Mouse (Mus musculus) brain, adult 2 months (tissue): Measurements from ENCODE around the gene Cpeb3.

ENCODE experiments used
- DNase-seq: peaks from one replicate; pipeline ENCODE4 v3.0.0; 2011; ENCODE audit warnings: low read depth, low spot score

The Cpeb3 gene

GRCm38 (mm10) chr19:37088043-37088748 is 120.2 kb downstream of the Cpeb3 start:
- DNase-seq = no peak

- peak; percentile 62 for DNase-seq
These were observed 123.9 kb downstream of the Cpeb3 start for GRCm38 (mm10) chr19:37084546-37084945.

GRCm38 (mm10) chr19:37081467-37081866 is 126.9 kb downstream of the Cpeb3 start:
- DNase-seq = peak; percentile 64

DNA sequence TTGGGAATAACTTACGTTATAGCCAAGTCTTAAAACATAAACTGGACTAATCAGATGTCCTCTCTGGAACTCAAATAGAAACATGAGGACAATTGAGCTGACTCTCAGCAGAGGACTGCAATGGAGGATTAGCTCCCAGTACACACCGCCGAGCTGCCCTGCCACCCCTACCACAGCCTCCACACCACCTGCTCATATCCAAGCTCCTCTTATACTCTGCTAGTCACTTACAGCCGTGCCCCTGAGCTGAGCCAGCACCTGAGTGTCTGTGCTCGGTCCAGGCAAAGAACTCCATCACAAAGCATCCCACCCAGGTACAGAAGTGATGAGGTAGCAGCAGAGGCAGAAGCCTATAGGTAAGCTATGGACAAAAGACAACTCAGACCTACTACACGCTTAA is 129.2 kb downstream of the Cpeb3 start:
- DNase-seq = peak; percentile 66

DNA sequence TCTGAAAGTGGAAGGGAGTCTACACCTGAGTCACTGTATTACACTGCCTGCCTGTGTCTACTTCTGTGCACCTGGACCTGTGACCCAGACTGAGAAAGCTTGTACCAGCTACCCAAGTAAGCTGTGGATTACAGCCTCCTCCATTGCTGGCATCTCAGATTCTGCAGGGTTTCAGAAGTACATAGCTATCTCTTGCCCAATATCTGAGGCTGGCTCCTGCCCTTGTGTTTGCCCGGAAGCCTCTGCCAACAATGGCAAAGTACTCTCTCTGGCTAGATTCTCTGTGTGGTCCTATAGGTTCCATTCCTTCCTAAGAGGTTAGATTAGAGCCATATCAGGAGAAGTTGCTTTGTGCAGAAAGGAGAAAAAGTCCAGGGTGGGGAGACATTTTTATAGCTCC is 129.8 kb downstream of the Cpeb3 start:
- DNase-seq = no peak

GRCm38 (mm10) chr19:37078064-37078463 is 130.3 kb downstream of the Cpeb3 start:
- peak; percentile 96 for DNase-seq

- DNase-seq = peak; percentile 94
These were observed 131.1 kb downstream of the Cpeb3 start for GRCm38 (mm10) chr19:37077258-37077657.

- no peak for DNase-seq
These were observed 131.8 kb downstream of the Cpeb3 start for GRCm38 (mm10) chr19:37076646-37077045.

GRCm38 (mm10) chr19:37076116-37076515 is 132.3 kb downstream of the Cpeb3 start:
- DNase-seq = no peak

GRCm38 (mm10) chr19:37075690-37076089 is 132.7 kb downstream of the Cpeb3 start:
- peak; percentile 79 for DNase-seq

- peak; percentile 74 for DNase-seq
These were observed 133.7 kb downstream of the Cpeb3 start for GRCm38 (mm10) chr19:37074726-37075125.

DNA sequence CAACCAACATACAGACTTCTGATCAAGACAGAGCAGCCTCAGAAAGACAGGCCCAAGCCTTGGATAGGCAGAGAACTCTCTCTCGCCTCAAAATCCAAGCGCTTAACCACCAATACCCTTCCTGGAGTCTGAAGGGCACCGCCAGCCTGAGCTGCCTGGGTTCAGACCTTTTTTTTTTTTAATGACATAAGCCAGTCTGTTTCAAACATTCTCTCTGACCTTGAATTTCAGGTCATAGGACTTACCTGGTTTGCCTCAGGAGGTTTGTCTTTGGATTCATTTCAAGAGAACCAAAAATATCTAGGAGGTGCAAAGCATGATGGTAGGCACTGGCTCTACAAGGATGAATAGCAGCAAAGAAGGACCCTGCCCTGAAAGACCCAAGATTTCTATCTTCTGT is 134.1 kb downstream of the Cpeb3 start:
- no peak for DNase-seq

DNA sequence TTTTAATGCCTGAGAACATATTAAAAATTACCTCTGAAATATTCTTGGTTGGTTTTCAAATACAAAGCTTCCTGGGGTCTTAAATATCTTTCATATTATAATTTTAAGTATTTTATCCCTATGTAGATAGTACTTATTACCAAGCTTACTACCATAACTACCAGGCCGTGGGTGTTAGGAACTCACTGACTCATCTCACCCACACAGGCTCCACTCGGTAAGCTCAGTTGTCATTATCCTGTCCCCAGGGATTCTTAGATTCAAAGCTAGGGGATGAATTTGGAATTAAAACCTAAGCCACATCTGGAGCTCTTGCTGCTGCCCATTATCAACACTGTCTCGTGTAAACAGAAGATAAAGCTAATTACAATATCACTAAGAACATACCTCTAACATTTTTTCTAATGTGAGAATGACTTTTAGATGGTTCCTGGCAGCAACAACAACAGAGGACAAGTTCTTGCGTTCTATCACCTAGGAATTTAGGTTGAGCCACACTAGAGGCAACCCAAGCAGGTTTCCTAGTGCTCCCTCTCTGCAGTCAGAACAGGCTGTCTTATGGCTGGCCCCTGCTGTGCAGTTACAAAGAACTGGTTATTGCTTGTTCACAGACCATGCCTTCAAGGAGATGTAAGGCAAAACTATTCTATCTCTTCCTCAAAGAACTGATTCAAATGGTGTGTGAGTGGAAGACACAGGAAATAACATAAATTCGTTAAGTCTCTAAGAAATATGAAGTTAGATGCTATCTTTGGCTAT is 135.4 kb downstream of the Cpeb3 start:
- DNase-seq = peak; percentile 86

DNA sequence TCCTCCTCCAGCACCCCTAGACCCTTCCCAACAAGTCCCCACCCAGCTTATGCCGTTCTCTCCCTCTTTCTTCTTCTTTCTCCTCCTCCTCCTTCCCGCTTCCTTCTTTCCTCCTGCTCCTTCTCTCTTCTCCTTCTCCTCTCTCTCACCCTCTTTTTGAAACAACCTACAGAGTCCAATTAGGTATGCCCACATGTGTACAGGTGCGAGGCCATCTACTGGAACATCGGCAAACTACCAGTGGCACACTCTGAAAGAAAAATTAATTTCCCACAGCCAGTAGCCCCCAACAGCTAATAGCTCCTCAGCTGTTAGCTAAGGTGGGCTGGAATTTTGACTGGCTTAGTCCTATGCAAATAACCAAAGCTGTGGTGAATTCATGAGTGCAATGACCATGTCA is 139.2 kb downstream of the Cpeb3 start:
- DNase-seq = no peak

- no peak for DNase-seq
These were observed 148.3 kb downstream of the Cpeb3 start for GRCm38 (mm10) chr19:37060078-37060477.

GRCm38 (mm10) chr19:37059623-37060022 is 148.8 kb downstream of the Cpeb3 start:
- peak; percentile 89 for DNase-seq

DNA sequence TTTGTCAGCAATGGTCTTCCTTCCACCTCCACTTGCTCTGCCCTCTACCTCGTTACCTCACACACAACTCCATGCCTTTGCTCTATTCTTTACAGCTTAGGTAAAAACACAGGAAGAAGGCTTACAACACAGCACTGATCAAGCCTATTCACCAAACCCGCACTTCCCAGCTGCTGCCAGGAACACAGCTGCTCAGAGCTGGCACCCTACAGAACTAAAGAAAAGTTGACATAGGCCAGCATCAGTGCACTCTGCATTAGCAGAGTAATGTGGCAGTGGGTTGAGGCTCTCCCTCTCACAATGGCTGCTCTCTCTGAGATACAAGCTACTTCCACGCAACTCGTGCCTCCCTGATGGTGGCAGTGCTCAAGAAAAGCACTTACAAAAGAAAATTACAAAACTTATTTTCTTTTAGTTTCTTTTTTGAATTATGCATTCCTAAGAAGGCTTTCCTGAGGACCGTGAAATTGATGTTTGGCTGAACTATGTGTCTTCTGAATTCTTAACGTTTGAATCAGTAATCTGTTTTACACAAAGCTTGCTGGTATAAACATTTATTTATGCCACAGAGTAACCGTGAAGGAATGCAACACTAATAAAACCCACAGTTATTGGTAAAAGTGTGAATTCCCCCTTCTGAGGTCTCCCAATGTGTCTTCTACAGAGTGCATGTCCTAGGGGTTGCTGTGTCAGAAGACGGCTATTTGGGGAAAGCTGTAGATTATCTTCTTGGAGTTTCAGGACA is 151.1 kb downstream of the Cpeb3 start:
- DNase-seq = no peak

- DNase-seq = peak; percentile 68
These were observed 152.3 kb downstream of the Cpeb3 start for GRCm38 (mm10) chr19:37055976-37056556.

- DNase-seq = peak; percentile 93
These were observed 157.6 kb downstream of the Cpeb3 start for GRCm38 (mm10) chr19:37050643-37051345.

DNA sequence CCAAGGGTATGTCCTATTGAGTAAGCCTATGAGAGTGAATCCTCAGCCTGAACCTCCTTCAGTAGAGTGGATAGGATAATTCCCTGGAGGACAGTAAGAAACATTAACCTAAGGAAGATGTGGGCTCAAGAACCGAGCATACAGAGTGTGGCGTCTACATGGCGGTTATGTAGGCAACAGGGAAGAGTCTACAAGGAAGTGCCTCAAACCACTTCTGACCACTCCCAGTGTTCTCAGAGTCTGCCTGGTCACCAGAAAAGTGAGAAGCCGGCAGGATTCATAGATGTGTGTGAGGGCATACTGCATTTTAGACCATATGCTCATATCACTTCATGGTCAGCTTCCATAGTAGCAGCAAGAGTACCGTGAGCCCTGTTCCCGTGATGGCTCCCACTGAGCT is 159.9 kb downstream of the Cpeb3 start:
- no peak for DNase-seq

DNA sequence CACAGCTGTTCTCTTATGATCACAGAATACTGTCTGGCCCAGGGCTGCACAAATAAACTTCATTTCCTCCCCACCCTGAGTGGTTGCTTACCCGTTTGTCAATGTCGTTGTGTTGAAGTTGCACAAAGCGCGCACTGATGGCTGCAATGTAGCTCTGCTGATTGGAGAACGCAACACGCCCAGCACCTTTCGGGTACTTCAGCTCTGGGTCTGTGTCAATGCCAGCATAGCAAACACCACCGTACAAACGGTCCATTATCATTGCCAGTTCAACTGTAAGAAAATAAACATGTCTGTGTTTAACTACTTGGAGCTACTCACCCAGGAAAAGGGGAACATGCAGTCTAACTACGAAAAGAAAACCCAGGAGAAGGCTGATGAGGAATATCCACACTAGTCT is 164.0 kb downstream of the Cpeb3 start:
- no peak for DNase-seq
